Mouse (Mus musculus) CH12F3 (cell line): Measurements from ENCODE around the gene Rps18.
"Not testable (repeated sequence)": the region's sequence is repeated elsewhere in the genome, so short reads cannot be mapped to it uniquely, and the experiment has no call there.

Source experiments
- in situ Hi-C: fragments of 300-500 bp; cut with MboI; formaldehyde crosslinking; loops from 2 replicates; pipeline ENCODE4 v1.14.3; 2020; ENCODE audit warnings: low sequenced_read_pairs

Gene Rps18

DNA sequence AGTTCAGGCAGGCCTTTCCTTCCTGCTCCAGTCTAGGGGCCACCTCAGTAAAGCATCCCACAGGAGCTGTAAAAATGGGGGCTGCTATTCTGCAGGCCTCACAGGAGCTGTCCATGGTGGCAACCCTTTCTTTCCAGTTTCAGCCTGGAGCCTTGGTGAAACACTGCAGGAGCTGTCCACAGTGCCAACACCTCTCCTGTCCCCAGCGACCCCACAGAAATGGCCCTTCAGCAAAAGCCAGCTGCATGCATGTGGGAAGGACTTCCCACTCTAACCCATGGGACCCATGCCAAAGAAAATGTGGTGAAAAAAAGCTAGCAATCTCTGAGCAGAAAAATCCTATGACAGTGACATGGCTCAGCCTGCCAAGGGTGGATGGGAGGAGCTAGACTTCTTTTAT lies 16.9 kb upstream of the Rps18 start:
- in situ Hi-C loops: loop anchor here (5.0 kb wide), 1 partner anchor 1300 kb away; no protein-coding TSS in a partner anchor

DNA sequence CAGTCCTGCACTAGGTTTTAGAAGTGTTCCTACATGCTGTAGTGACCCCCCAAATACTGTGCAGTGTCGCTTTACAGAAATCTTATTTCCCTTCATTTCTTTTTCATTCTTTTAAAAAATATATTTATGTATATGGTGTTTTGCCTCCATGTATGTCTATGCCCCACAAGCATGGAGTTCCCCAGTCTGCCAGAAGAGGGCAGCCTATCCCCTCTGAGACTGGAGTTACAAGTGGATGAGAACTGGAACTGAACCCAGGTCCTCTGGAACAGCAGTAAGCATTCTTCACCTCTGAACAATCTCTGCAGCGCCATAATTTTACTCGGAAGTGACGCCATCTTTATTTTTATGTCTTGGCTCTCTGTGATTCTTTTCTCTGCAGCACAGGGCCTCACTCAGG lies 13.6 kb upstream of the Rps18 start:
- in situ Hi-C loops: loop anchor here (5.0 kb wide), 1 partner anchor 1333 kb away; no protein-coding TSS in a partner anchor

DNA sequence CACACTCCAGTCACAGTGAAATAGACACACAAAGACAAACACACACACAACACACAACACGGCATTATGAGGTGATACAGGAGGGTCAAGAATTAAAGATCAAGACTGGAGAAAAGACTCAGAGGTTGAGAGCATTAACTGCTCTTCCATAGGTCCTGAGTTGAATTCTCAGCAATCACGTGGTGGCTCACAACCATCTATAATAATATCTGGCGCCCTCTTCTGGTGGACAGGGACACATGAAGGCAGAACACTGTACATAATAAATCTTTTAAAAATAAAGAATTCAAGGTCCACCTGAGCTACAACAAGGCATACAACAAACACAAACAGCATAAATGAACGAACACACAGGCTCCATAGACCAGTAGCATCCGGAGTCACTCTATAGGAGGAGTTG lies 13.1 kb upstream of the Rps18 start:
- in situ Hi-C loops: loop anchor here (5.0 kb wide), 1 partner anchor 1333 kb away; no protein-coding TSS in a partner anchor

DNA sequence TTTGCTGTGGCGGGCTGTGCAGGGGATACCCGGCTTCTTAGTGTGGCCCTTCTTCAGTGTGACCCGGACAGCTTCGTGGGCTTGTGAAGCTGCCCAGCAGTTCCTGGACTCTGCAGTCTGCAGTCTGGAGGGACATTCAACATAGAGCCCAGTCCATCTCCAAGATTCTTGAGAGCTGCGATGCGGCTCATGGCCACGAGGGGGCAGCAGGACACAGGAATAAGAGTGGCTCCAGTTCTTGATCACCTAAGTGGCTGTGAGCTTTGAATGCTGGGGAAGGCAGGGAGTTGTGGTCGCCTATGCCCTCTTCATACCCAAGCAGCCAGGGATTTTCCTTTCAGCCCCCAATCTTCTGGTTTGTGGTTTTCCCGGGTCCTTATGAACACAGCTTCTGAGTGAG lies 12.7 kb upstream of the Rps18 start:
- in situ Hi-C loops: loop anchor here (5.0 kb wide), 1 partner anchor 1334 kb away; no protein-coding TSS in a partner anchor

DNA sequence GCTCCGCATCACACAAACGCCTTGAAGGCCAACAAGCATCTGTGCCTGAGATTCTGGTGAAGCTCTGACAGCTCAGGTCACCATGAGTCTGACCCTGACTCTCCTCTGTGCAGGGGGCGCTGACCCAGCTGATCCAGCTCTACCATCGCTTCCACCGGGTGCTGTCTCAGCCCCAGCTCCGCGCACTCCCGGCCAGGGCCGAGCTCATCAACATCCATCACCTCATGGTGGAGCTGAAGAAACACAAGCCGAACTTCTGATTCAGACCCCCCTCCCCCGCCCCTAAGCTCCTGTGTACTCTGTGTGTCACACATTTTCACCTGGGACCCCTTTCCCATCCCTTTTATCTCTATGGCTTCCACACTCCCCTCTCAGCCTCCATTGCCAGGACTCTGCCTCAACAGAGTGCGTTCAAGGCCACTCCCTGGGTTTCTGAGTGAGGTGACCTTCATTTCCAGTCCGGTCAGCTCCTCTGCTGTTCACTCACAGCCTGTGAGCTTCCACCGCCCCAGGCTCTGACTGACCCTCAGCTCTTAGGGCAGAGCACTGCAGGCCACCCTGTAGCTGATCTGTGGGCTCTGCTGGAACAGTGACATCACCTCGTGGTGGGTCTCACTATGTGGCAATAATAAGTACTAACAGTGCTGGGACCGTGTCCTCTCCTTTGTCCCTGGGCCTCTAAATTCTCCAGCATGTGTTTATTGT lies 10.2 kb upstream of the Rps18 start:
- in situ Hi-C loops: loop anchor here (5.0 kb wide), 1 partner anchor 1336 kb away; no protein-coding TSS in a partner anchor

DNA sequence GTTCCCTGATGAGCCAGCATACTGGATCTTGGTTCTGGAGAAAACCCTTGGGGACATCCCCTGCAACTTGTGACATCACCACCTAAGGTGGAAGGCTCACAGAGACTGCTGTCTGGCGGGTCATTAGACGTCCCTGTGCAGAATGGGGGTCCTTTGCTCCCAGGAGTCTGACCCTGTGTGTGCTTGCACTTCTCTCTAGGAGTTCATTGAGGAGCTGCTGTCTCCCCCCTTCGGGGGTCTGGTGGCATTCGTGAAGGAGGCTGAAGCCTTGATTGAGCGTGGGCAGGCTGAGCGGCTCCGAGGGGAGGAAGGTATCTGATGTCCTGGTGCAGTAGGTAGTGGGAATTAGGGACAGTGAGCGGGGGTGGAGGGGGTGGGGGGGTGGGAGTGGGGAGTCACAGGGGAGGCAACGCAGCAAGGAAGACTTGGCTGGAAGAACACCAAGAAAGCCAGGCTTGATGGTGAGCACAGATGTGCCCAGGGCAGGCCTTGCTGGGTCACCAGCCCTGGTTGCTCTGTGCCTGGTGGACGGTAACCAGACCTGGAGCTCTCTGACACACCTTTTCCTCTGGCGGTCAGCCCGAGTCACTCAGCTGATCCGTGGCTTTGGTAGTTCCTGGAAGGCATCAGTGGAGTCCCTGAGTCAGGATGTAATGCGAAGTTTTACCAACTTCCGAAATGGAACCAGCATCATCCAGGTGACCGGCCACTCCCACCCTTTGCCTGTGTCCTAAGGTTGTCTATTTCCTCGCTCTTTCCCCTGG lies 9.5 kb upstream of the Rps18 start:
- in situ Hi-C loops: loop anchor here (5.0 kb wide), 1 partner anchor 1337 kb away; no protein-coding TSS in a partner anchor

DNA sequence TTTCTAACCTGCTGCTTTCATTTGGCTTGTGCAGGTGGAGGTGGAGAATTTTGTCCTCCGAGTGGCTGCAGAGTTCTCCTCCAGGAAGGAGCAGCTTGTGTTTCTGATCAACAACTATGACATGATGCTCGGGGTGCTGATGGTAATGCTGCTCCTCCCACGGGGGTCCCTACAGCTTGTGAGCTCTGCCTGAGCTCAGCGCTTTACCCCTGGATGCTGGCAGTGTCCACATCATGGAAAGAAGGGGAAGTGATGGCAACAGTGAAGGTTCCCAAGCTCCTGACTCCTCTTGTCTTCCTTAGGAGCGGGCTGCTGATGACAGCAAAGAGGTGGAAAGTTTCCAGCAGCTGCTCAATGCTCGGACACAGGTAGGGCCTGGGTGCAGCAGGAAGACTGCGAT lies 7.1 kb upstream of the Rps18 start:
- in situ Hi-C loops: no loop called here

DNA sequence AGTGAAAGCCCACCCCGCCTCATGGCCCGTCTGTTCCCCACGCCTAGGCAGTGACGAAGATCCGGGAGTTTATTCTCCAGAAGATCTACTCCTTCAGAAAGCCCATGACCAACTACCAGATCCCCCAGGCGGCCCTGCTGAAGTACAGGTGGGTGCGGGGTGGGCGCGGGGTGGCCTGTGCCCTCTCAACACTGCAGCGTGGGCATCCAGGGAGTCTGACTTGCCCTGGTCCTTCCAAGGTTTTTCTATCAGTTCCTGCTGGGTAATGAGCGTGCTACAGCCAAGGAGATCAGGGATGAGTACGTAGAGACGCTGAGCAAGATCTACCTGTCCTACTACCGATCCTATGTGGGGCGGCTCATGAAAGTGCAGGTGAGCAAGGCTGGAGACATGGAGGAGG lies 4.1 kb upstream of the Rps18 start:
- in situ Hi-C loops: no loop called here

DNA sequence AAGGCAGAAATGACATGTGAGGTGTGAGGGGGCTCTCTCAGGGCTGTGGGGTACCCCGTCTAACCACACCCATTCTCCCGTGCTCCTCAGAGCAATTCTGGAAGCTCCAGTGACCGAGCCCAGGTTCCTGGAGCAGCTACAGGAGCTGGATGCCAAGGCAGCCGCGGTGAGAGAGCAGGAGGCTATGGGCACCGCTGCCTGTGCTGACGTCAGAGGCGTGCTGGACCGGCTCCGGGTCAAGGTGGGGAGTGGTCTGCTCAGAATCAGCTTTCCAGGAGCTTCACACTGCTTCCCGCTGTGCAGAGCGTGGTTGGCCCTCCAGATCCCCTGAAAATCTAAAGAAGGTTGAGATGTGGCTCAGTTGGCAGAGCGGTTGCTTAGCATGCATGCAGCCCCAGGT lies 3.3 kb upstream of the Rps18 start:
- in situ Hi-C loops: no loop called here

DNA sequence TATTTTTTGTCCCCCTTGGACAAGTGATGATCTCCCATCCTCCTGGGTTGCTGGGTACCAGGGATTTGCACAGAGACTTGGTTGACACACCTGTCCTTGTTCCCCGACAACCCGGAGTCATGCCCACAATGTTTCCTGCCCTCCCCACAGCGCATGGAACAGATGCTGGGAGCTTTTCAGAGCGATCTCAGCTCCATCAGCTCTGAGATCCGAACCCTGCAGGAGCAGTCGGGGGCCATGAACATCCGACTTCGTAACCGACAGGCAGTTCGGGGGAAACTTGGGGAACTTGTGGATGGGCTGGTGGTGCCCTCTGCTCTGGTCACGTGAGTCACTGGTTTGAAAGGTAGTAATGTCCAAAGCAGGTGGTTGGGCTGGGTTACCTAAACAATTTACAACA lies 2.6 kb upstream of the Rps18 start:
- in situ Hi-C loops: no loop called here

DNA sequence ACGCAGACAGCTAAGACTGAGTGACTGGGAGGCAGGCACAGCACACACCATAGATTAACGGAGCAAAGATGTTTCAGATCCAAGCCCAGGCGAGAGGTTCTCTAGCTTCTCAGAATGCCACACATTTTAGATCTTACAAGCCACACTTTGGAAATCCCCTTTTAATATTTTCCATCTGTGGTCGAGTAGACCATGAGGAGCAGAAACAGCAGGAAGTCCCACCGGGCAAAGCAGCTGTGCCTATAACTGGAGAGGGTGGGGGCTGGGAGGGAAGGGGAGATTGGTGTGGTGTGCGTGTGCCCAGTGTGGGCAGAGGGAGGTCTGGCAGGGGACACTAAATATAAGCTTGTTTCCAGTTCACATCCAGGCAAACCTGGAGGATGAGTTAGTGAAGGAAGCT lies 1.7 kb upstream of the Rps18 start:
- in situ Hi-C loops: no loop called here

DNA sequence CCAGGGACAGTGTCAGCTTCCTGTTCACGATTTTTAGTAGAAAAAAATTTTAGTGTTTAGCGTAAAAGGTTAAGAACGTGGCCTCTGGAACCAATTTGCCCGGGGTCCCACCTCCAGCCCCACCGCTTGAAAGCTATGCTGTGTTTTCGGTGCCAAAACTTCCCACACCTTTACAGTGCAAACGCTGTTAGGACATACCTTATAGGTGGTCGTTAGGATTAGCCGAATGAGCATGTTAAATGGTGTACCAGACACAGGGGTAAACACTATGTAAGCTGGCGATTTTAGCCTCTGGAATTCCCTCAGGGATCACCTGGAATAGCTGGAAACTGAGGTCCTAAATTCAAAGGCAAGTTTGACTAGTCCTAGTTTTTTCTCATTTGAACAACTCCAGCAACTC lies 535 bp upstream of the Rps18 start:
- in situ Hi-C loops: no loop called here

DNA sequence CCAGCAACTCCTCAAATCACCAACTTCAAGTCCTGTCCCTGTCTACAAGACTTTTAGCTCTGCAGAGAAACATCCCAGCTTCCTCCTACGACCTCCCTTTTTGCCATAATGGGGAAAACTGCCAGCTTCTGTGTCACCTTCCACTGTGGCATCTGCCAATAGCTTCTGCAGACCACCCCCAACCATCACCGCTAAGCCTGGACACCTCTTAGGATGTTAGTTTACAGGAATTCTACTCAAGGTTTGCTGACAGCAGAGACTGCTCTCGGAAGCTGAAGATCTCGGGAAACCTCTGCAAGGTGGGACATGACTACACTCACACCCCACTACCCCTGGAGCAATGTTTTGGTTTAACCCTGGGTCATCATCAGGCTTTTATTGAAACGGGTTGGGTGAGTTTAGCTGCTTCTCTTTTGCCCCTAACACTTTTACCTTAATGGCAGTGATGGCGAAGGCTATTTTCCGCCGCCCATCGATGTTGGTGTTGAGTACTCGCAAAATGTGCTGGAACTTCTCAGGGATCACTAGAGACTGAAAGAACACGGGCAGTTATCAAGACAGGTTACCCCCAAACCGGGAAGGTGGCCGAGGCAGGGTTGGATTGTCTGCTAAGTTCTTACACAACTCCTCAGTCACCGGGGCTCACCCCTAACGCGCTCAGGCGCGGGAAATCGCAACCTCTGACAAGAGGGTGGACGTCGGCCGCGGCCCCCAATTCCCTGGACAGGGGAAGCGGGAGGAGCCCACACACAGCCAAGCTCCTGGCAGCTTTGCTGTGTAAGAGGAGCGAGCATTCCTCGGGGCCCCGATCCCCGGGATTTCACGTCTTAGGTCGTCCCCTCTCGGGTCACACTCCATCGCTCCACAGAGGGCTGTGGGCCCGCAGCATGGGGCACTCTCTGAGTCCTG lies 901 bp downstream of the Rps18 start:
- in situ Hi-C loops: no loop called here

DNA sequence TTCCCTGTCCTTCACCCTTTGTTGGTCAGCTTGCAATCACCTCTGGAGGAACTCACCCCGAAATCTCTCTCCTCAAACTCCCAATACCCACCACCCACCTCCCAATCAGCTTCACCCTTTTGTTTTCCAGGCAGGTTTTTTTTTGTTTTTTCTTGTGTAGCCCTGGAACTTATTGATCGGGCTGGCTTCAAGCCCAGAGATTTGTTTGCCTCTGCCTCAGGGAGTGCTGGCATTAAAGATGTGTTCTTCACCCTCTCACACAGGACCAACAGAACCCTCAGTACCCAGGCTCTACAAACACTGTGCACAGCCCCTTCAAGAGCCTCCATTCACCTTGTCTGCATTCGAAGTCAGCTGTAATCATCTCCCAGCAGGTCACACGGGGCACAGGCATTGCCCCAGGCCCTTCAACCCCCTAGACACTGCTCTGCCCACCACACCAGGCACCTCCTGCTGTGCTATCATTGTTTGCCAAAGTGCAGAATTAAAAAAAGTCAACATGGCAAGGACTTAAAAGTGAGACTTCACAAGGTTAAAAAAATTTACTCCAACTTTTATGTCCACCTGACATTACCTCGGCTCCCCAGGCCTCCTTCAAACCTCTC lies 1.7 kb downstream of the Rps18 start:
- in situ Hi-C loops: no loop called here

DNA sequence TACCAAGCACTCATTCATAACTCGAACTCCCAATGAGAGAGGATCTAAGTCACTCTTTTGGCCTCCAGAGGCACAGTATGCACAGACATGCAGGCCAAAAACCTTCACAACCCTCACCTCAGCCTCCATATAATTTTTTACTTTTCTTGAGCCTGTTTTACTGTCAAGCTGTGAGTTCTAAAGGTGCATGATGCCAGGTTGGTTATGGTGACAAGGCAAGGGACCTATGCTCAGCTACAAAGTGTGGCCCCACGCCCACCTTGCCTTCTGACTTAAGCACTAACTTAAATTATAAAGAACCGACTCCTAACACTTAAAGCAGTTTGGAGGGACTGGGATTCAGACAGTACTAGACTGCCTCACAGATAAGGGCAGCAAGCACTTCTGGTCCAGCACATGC lies 2.5 kb downstream of the Rps18 start:
- in situ Hi-C loops: no loop called here

DNA sequence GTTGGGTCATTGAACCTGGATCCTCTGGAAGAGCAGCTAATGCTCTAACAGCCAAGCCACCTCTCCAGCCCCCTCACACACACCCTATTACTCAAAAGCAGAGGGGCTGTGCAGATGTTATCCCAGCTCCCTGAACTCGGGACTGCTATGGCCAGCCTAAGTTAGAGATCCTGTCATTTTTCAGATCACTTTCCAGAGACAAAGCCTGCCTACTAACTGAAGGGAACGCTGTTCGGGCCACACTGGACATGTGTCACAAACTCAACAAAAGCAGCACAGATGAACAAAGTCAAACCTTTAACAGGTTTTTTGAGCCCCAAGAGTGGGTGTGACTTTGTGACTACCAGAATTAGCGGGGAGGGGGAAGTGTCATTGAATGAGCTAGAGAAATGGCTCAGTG lies 2.9 kb downstream of the Rps18 start:
- in situ Hi-C loops: no loop called here

DNA sequence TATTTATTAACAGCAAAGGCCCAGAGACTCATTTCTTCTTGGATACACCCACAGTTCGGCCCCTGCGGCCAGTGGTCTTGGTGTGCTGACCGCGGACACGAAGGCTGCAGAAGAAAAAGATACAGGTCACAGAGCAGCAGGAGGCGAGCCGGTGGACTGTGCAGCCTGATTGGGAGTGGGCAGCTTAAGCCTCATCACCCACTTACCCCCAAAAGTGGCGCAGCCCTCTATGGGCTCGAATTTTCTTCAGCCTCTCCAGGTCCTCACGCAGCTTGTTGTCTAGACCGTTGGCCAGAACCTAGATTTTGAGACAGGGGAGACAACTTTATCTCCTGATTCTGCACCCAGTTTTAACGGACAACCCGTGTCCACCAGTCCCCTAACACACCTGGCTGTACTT lies 3.8 kb downstream of the Rps18 start:
- in situ Hi-C loops: not testable (repeated sequence)

DNA sequence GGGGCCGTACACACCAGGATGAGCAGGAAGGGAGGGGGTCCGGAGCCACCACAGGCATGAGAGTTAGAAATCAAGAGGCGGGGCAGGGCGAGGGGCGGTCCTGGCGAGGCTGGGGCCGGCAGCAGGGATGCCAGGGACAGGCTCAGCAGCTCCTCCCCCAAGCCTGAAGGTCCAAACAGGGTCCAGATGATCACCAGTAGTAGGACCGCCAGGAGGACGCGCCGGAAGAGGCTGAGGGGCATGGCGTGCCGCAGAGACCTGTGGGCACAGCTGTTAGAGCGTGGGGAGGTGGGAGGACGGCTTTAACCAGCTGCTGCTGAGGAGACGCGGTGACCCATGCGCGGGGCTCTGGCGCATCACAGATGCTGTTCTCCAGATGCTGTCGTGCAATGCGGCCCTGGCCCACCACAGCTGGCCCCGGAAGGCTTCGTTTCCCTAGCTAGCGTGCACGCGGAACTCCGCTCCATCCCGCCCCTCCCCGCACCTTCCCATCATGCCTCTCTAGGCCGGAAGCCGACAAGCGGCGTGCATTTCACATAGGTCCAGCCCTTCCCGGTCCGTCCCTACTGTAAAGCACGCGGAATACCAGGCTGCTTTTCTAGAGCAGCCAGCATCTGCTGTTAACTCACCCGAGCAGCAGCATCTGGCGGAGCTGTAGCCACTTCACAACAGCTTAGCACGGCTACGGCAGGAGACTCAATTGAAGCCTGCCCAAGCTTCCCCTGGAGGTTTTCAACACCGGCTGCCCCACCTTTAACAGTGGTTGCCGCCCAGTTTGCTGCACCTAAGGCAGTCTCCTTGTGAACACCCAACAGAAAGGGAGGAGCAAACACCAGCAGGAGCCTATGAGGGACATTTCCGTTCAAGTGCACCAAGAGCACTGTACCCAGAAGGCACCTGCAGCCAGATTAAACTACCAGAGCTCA lies 4.5 kb downstream of the Rps18 start, which contains the start of gene B3galt4:
TSS of gene B3galt4 (minus strand) at position 468 of the 926 bp plus-strand sequence.
- in situ Hi-C loops: no loop called here

DNA sequence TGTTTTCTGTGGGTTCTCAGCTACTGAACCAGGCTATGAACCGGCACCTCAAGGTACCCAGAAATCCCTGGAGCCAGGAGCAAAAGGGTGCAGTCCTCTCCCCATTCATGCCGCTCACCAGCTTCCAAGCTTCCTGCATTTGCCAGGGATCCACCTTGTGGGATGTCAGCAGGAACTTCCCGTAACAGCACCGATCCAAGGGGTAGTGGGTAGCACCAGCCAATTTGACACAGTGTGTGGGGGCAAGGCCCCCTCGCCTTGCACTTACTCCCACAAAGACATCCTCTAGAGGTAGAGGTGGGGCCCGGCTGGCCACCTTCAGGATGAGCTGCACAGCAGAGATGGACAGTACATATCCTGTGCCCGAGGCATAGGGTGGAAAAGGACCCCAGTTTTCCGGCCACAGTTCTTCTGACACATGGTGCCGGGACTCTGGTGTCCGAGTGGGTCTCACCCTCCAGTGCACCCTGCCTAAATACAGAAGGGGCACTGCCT lies 5.6 kb downstream of the Rps18 start:
- in situ Hi-C loops: no loop called here
